Mouse (Mus musculus) heart, adult 2 months (tissue): ENCODE data around the gene Grhl1.

Experiments used
- CTCF ChIP-seq: fragments of 200-600 bp; IDR thresholded peaks from 2 replicates; pipeline ENCODE4 v1.8.1; 2022; ENCODE audit warnings: antibody characterized with exemption, mild to moderate bottlenecking, moderate library complexity
- EP300 ChIP-seq: fragments of 200-500 bp; IDR thresholded peaks from 2 replicates; pipeline ENCODE4 v1.6.1; 2011; ENCODE audit warnings: low read depth, low read length, control low read depth; ENCODE audit not compliant: insufficient read depth
- POLR2A ChIP-seq: fragments of 200-500 bp; IDR thresholded peaks from 2 replicates; pipeline ENCODE4 v1.6.1; 2011; ENCODE audit warnings: mild to moderate bottlenecking, low read depth, low read length, control low read depth; ENCODE audit not compliant: insufficient read depth

DNA sequence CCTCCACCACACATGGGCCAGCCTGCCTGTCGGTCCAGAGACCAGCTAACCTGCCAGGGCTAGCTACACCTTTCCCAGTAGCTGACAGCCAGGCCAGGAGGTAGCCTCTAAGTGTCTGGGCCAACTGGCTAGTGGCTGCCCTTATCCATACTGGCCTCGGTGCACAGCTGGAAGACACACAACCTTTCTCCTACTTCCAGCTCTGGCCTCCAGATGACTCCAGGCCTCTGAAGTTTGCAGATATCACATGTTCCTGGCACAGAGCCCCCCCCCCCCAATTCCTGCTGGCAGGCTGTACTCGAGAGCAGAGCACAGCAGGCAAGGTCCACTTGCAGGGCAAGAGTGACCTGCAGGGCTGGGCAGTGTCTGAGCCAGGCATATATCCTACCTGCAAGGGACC is 55.1 kb downstream of the Grhl1 start:
- TF ChIP-seq POLR2A (no peak), CTCF (no peak), EP300 (no peak)
